11 mouse cellular contexts compared by ENCODE assay signal in genomic region chr8:119972558-119972957, GRCm38 (mm10). TPM values are rescaled to one million over a fixed set of nuclear protein-coding genes. Genes with fewer than 3 reads are reported as not detected.
A peak's percentile ranks its signal among the peaks of the same experiment; 100 is the strongest.
DNase-seq lines count a peak whose midpoint lies in the region; ATAC-seq and TF ChIP-seq lines count a peak whose summit lies in the region.
"Had no signal": no experiment of that assay in that cellular context is flagged by ENCODE, and none has a peak within 500 bp of the region (broad histone marks: within the 10 kb centered on the region; RNA-seq: fewer than 3 reads in every experiment).

No protein-coding gene starts in this region.

- peak; percentile 15 for DNase-seq in heart, postnatal 0 days (ENCODE audit: low spot score)
- no peak for DNase-seq in heart, adult 9 months (ENCODE audit: low spot score in 2 of 2)
- DNase-seq in stomach, postnatal 0 days (ENCODE audit: low spot score), result no peak
- peak; percentile 51 for DNase-seq in thymus, postnatal 4 days
- no peak for DNase-seq in cerebellum, adult 18-20 months
- no peak for DNase-seq in cerebellum, adult 2 months

- TF ChIP-seq POLR2A in cerebellum, adult 2 months (IDR thresholded peaks at IDR 0.05; ENCODE audit: borderline replicate concordance, insufficient read depth, low read length), result no peak

- H3K27me3 ChIP-seq in heart, postnatal 0 days (ENCODE audit: control insufficient read depth, insufficient read depth, low read length), result no peaks in the 10 kb centered on the region
- H3K27me3 ChIP-seq in stomach, embryonic 16.5 days (ENCODE audit: control insufficient read depth, insufficient read depth, low read length), result no peaks in the 10 kb centered on the region
- H3K27me3 ChIP-seq in stomach, postnatal 0 days (ENCODE audit: control insufficient read depth, insufficient read depth, low read length), result no peaks in the 10 kb centered on the region
- H3K27me3 ChIP-seq in liver, embryonic 12.5 days (replicated peaks), result peaks cover 8% of the 10 kb centered on the region; the same call in 1 of the 2 replicates
- no peaks in the 10 kb centered on the region for H3K27me3 ChIP-seq in cerebellum, adult 2 months (ENCODE audit: control insufficient read depth, insufficient read depth, low read length)
- H3K27me3 ChIP-seq: embryonic facial prominence, embryonic 12.5 days; forebrain, embryonic 15.5 days; hindbrain, embryonic 12.5 days had no signal

- TF ChIP-seq EP300 in heart, postnatal 0 days (IDR thresholded peaks at IDR 0.05; ENCODE audit: low read depth), result peak; percentile 82
- no peak for TF ChIP-seq EP300 in stomach, postnatal 0 days (optimal IDR thresholded peaks at IDR 0.05)

- H3K36me3 ChIP-seq in heart, postnatal 0 days (replicated peaks; ENCODE audit: control insufficient read depth, insufficient read depth, low read length), result no peaks in the 10 kb centered on the region
- H3K36me3 ChIP-seq in stomach, embryonic 16.5 days (ENCODE audit: control insufficient read depth, insufficient read depth, low read length), result no peaks in the 10 kb centered on the region
- no peaks in the 10 kb centered on the region for H3K36me3 ChIP-seq in stomach, postnatal 0 days (ENCODE audit: control insufficient read depth, insufficient read depth, low read length)
- H3K36me3 ChIP-seq in liver, embryonic 12.5 days, result no peaks in the 10 kb centered on the region
- H3K36me3 ChIP-seq: embryonic facial prominence, embryonic 12.5 days; forebrain, embryonic 15.5 days; hindbrain, embryonic 12.5 days had no signal

- 0 out of 2 replicates have a peak overlapping the region, but pooled peaks have one; percentile 17 for H3K27ac ChIP-seq in heart, postnatal 0 days (ENCODE audit: low read depth)
- no peak overlapping the region for H3K27ac ChIP-seq in stomach, embryonic 16.5 days (ENCODE audit: low read length)
- no peak overlapping the region for H3K27ac ChIP-seq in stomach, postnatal 0 days (replicated peaks)
- H3K27ac ChIP-seq in liver, embryonic 12.5 days, result 0 out of 2 replicates have a peak overlapping the region, but pooled peaks have one; percentile 24
- H3K27ac ChIP-seq in cerebellum, adult 2 months (ENCODE audit: insufficient read depth, low read length), result no peak overlapping the region
- H3K27ac ChIP-seq: embryonic facial prominence, embryonic 12.5 days; forebrain, embryonic 15.5 days; hindbrain, embryonic 12.5 days had no signal

- peak; percentile 68 for ATAC-seq in heart, postnatal 0 days (ENCODE audit: insufficient read depth, low read depth)
- ATAC-seq in stomach, embryonic 16.5 days (ENCODE audit: insufficient read depth, low FRiP score), result 0 out of 2 replicates have a peak, but pooled peaks have one; percentile 21
- no peak for ATAC-seq in stomach, postnatal 0 days (ENCODE audit: low FRiP score, low TSS enrichment)
- ATAC-seq in liver, embryonic 12.5 days, result no peak
- ATAC-seq: forebrain, embryonic 15.5 days had no signal

- H3K4me2 ChIP-seq in heart, postnatal 0 days (ENCODE audit: low read depth, low read length), result no peak overlapping the region
- no peak overlapping the region for H3K4me2 ChIP-seq in stomach, embryonic 16.5 days (ENCODE audit: low read depth, low read length)
- H3K4me2 ChIP-seq in stomach, postnatal 0 days (replicated peaks; ENCODE audit: low read depth), result no peak overlapping the region
- no peak overlapping the region for H3K4me2 ChIP-seq in liver, embryonic 12.5 days
- H3K4me2 ChIP-seq: embryonic facial prominence, embryonic 12.5 days; forebrain, embryonic 15.5 days; hindbrain, embryonic 12.5 days had no signal

- no peak overlapping the region for H3K4me3 ChIP-seq in heart, postnatal 0 days (ENCODE audit: low read depth, low read length)
- H3K4me3 ChIP-seq in stomach, embryonic 16.5 days (replicated peaks; ENCODE audit: low read length), result no peak overlapping the region
- no peak overlapping the region for H3K4me3 ChIP-seq in stomach, postnatal 0 days (ENCODE audit: low read depth, low read length)
- H3K4me3 ChIP-seq in liver, embryonic 12.5 days, result no peak overlapping the region
- no peak overlapping the region for H3K4me3 ChIP-seq in cerebellum, adult 2 months (replicated peaks; ENCODE audit: insufficient read depth, low read depth, low read length)
- H3K4me3 ChIP-seq: embryonic facial prominence, embryonic 12.5 days; forebrain, embryonic 15.5 days; hindbrain, embryonic 12.5 days had no signal

- no peaks in the 10 kb centered on the region for H3K4me1 ChIP-seq in heart, postnatal 0 days (ENCODE audit: control insufficient read depth, insufficient read depth)
- no peaks in the 10 kb centered on the region for H3K4me1 ChIP-seq in stomach, embryonic 16.5 days (ENCODE audit: control insufficient read depth, insufficient read depth, low read length)
- H3K4me1 ChIP-seq in stomach, postnatal 0 days (replicated peaks; ENCODE audit: control insufficient read depth, insufficient read depth), result no peaks in the 10 kb centered on the region
- H3K4me1 ChIP-seq in liver, embryonic 12.5 days, result 0 out of 2 replicates have a peak, but pooled peaks cover 7% of the 10 kb centered on the region
- H3K4me1 ChIP-seq in cerebellum, adult 2 months (ENCODE audit: control insufficient read depth, insufficient read depth, low read length), result no peaks in the 10 kb centered on the region
- H3K4me1 ChIP-seq: embryonic facial prominence, embryonic 12.5 days; forebrain, embryonic 15.5 days; hindbrain, embryonic 12.5 days had no signal

- 63% methylated on average over 12 of the region's 12 CpGs for WGBS in heart, postnatal 0 days
- 50% methylated on average over 12 of the region's 12 CpGs for WGBS in stomach, embryonic 16.5 days
- WGBS in stomach, postnatal 0 days, result 61% methylated on average over 12 of the region's 12 CpGs
- 23% methylated on average over 12 of the region's 12 CpGs for WGBS in liver, embryonic 12.5 days (ENCODE audit: insufficient replicate concordance)
- WGBS in cerebellum, adult 2 months, result 74% methylated on average over 12 of the region's 12 CpGs

- no peak overlapping the region for H3K9ac ChIP-seq in heart, postnatal 0 days (replicated peaks; ENCODE audit: low read depth, low read length)
- H3K9ac ChIP-seq in stomach, embryonic 16.5 days (ENCODE audit: low read length), result no peak overlapping the region
- no peak overlapping the region for H3K9ac ChIP-seq in stomach, postnatal 0 days (ENCODE audit: low read length)
- no peak overlapping the region for H3K9ac ChIP-seq in liver, embryonic 12.5 days
- H3K9ac ChIP-seq: embryonic facial prominence, embryonic 12.5 days; forebrain, embryonic 15.5 days; hindbrain, embryonic 12.5 days had no signal

- no peak for TF ChIP-seq CTCF in heart, postnatal 0 days (IDR thresholded peaks at IDR 0.05; ENCODE audit: low read depth)
- TF ChIP-seq CTCF in stomach, postnatal 0 days (IDR thresholded peaks at IDR 0.05; ENCODE audit: low read depth), result no peak
- TF ChIP-seq CTCF in cerebellum, adult 2 months (IDR thresholded peaks at IDR 0.05; ENCODE audit: borderline replicate concordance, insufficient read depth, low read depth, low read length), result no peak

- H3K9me3 ChIP-seq in heart, postnatal 0 days (replicated peaks; ENCODE audit: control insufficient read depth, low read length), result no peaks in the 10 kb centered on the region
- no peaks in the 10 kb centered on the region for H3K9me3 ChIP-seq in stomach, embryonic 16.5 days (replicated peaks; ENCODE audit: control insufficient read depth, low read length)
- no peaks in the 10 kb centered on the region for H3K9me3 ChIP-seq in stomach, postnatal 0 days (ENCODE audit: control insufficient read depth, low read length)
- peaks cover 5% of the 10 kb centered on the region; the same call in 1 of the 2 replicates for H3K9me3 ChIP-seq in liver, embryonic 12.5 days (replicated peaks)
- H3K9me3 ChIP-seq: embryonic facial prominence, embryonic 12.5 days; forebrain, embryonic 15.5 days; hindbrain, embryonic 12.5 days had no signal

RNA-seq across cellular contexts. Expression of gene Crispld2, which starts 19.7 kb away (rescaled TPM):
- total RNA-seq in heart, postnatal 0 days (2014; rRNA removed; ENCODE audit: low replicate concordance), result 5.4 and 15.5 TPM in 2 replicates
- 2.5 and 2.6 TPM in 2 replicates for polyA plus RNA-seq in heart, postnatal 0 days (2015; fragmentation: Nextera tagmentation; extraction: Ambion mirVana)
- polyA plus RNA-seq in stomach, embryonic 16.5 days (2015; fragmentation: Nextera tagmentation; extraction: Ambion mirVana), result 38.1 and 39.7 TPM in 2 replicates
- 29.2 and 29.6 TPM in 2 replicates for polyA plus RNA-seq in stomach, postnatal 0 days (2015; fragmentation: Nextera tagmentation; extraction: Ambion mirVana)
- polyA plus RNA-seq in liver, embryonic 12.5 days (2016; fragmentation: Nextera tagmentation; extraction: Ambion mirVana), result 1.7 and 2.1 TPM in 2 replicates
- polyA plus RNA-seq in cerebellum, adult 2 months (2012; rRNA removed), result 2.4 and 2.6 TPM in 2 replicates

Comparison
In these comparisons a context has a peak if more than half of its experiments do, and no peak if none do; other contexts are left out.
1. ATAC-seq: peak in heart, postnatal 0 days (single experiment) and stomach, embryonic 16.5 days (single experiment); none in stomach, postnatal 0 days (single experiment) and liver, embryonic 12.5 days (single experiment).
2. DNase-seq: peak in heart, postnatal 0 days (single experiment) and thymus, postnatal 4 days (single experiment); none in heart, adult 9 months (0 of 2), stomach, postnatal 0 days (single experiment), cerebellum, adult 18-20 months (0 of 2) and cerebellum, adult 2 months (0 of 2).
3. H3K27ac ChIP-seq: peak in heart, postnatal 0 days (single experiment) and liver, embryonic 12.5 days (single experiment); none in stomach, embryonic 16.5 days (single experiment), stomach, postnatal 0 days (single experiment) and cerebellum, adult 2 months (single experiment).